Mouse (Mus musculus) forebrain, embryonic 11.5 days (tissue): Measurements from ENCODE around the gene Cers3. TPM values are rescaled to one million over a fixed set of nuclear protein-coding genes. Genes with fewer than 3 reads are reported as not detected.

ENCODE experiments used
- ATAC-seq: fragments of 200-750 bp; cut with Nextera tagmentation; replicated peaks from 2 replicates; pipeline ENCODE4 v1.8.0; 2017; ENCODE audit warnings: moderate TSS enrichment; ENCODE audit not compliant: low FRiP score
- DNase-seq: peaks from one replicate; pipeline ENCODE4 v3.0.0-alpha.2; 2017; ENCODE audit warnings: low spot score
- H3K27ac ChIP-seq: fragments of 300-500 bp; sonication (generic); 2 replicates; pipeline ENCODE4 v1.5.1; 2014; ENCODE audit warnings: low read depth, low read length
- H3K27me3 ChIP-seq: fragments of 300-500 bp; sonication (generic); 2 replicates; pipeline ENCODE4 v1.6.1; 2014; ENCODE audit warnings: mild to moderate bottlenecking, low read length, mixed read lengths; ENCODE audit not compliant: control insufficient read depth, insufficient read depth
- H3K36me3 ChIP-seq: fragments of 300-500 bp; sonication (generic); 2 replicates; pipeline ENCODE4 v1.6.1; 2014; ENCODE audit warnings: mild to moderate bottlenecking, low read length, moderate library complexity, mixed read lengths; ENCODE audit not compliant: control insufficient read depth, insufficient read depth
- H3K4me1 ChIP-seq: fragments of 300-500 bp; sonication (generic); replicated peaks from 2 replicates; pipeline ENCODE4 v1.6.1; 2014; ENCODE audit warnings: low read length, mixed read lengths; ENCODE audit not compliant: control insufficient read depth, insufficient read depth
- H3K4me2 ChIP-seq: fragments of 300-500 bp; sonication (generic); 2 replicates; pipeline ENCODE4 v1.6.1; 2014; ENCODE audit warnings: low read depth, mild to moderate bottlenecking, low read length, moderate library complexity, mixed read lengths; ENCODE audit not compliant: severe bottlenecking
- H3K4me3 ChIP-seq: fragments of 300-500 bp; sonication (generic); 2 replicates; pipeline ENCODE4 v1.5.1; 2014; ENCODE audit warnings: low read depth, low read length
- H3K9ac ChIP-seq: fragments of 300-500 bp; sonication (generic); 2 replicates; pipeline ENCODE4 v1.6.1; 2014; ENCODE audit warnings: low read length
- H3K9me3 ChIP-seq: fragments of 300-500 bp; sonication (generic); 2 replicates; pipeline ENCODE4 v1.6.1; 2016; ENCODE audit warnings: low read length, mixed read lengths; ENCODE audit not compliant: control insufficient read depth
- WGBS: fragments of 180-500 bp; shearing (Covaris S2); extraction: QIAGEN DNeasy Blood & Tissue Kit; methylation state at CpG from one replicate; pipeline ENCODE4 v1.1.7; 2014; 5-methylcytosine and 5-hydroxymethylcytosine counted together
- polyA plus RNA-seq: library from polyadenylated mRNA; unstranded; fragments of >200 nt; fragmentation: Nextera tagmentation; extraction: Ambion mirVana; gene quantifications from 2 replicates; pipeline ENCODE4 v1.2.1, GENCODE M21; 2014

The Cers3 gene
- polyA plus RNA-seq, 1 experiment from 2014 or later: 1.3 TPM

DNA sequence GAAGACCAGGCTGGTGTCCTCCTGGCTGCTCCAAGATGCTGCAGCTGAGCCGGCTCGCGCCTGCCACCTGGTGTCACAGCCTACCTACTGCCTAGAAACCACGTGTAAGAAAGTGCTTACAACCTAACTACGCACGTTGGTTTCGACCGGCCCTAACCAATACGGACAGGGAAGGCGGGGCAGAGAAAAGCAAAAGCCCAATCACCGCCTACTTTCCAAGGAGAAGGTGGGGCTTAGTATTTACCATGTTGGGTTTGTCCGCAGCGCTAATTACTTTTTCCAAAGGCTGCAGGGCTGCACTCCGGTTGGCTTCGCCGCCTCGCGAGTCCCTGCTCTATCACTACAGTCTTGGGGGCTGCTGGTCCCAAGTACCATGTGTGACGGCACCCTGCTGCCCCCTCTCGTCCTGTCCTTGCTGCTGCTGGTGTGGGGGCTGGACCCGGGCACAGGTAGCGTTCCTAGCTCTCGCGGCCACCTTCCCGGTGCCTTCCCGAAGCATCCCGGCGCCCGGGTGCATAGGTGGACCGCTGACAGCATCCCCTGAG, 96.2 kb downstream of the Cers3 start, which contains the start of gene Adamts17:
TSS of gene Adamts17 (plus strand) at position 273 of the 545 bp plus-strand sequence.
- Histone ChIP-seq H3K27me3 (peaks cover 11% of the 10 kb centered on the region; the same call in 1 of the 2 replicates), H3K4me3 (peak within 1 kb of the TSS; percentile 55), H3K36me3 (no peaks in the 10 kb centered on the region), H3K4me2 (peak within 1 kb of the TSS; percentile 100), H3K9ac (peak within 1 kb of the TSS; percentile 48), H3K27ac (no peak within 1 kb of the TSS), H3K9me3 (no peaks in the 10 kb centered on the region), H3K4me1 (peaks cover 4% of the 10 kb centered on the region; the same call in 1 of the 2 replicates)
- DNase-seq: peak; percentile 94
- WGBS: under 1% methylated on average over 30 of the region's 30 CpGs
- ATAC-seq: peak; percentile 98

DNA sequence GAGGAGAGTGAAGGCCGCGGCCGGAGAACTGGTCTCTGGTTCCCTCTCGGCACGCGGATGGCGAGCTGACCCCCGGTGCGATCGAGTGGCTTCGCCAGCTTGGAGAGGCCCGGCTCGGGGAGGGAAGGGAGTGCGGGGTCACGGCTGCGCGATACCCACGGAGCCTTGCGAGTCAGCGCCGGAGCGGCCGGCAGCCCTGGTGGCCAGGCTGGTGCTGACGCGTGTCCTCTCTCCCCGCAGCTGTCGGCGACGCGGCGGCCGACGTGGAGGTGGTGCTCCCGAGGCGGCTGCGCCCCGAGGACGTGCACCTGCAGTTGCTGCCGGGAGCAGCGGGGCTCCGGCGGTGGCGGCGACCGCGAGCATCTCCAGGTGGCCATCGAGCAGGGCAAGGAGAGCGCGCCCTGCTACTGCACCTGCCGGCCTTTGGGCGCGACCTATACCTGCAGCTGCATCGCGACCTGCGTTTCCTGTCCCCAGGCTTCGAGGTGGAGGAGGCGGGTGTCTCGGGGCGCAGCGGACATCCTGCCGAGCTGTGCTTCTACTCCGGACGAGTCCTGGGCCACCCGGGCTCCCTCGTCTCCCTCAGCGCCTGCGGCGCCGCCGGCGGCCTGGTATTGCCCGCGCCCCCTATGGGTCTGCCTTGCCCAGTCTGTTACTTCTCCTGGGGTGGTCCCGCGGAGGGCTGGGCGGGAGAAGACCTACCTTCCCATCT, 96.9 kb downstream of the Cers3 start:
- DNase-seq (peak; percentile 77), ATAC-seq (peak; percentile 60)
- Histone ChIP-seq H3K4me1 (peaks cover 4% of the 10 kb centered on the region; the same call in 1 of the 2 replicates), H3K9me3 (no peaks in the 10 kb centered on the region), H3K27ac (no peak overlapping the region), H3K27me3 (peaks cover 11% of the 10 kb centered on the region; the same call in 1 of the 2 replicates), H3K4me3 (peak overlapping the region; percentile 55), H3K4me2 (peak overlapping the region; percentile 100), H3K36me3 (no peaks in the 10 kb centered on the region), H3K9ac (peak overlapping the region; percentile 48)
- WGBS: under 1% methylated on average over 67 of the region's 76 CpGs

DNA sequence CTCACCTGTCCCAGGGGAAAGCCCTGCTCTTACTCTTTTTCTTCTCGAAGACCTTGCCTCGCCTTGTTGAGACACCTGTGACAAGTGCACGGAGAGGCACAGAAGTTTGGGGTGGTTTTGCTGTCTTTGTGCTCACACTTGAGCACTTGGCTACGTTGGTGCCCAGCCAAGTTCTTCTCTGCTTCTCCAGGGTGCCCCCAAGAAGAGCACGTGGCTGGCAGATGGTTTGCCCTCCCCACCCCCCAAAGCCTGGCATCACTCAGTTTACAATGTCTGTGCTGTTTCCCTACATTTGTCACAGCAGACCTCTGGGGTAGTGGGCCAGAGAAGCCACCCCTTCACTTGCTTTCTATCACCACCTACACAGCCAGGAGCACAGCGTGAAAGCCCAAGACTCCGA, 97.9 kb downstream of the Cers3 start:
- Histone ChIP-seq H3K36me3 (no peaks in the 10 kb centered on the region), H3K4me3 (no peak overlapping the region), H3K9ac (no peak overlapping the region), H3K4me2 (no peak overlapping the region), H3K4me1 (peaks cover 4% of the 10 kb centered on the region; the same call in 1 of the 2 replicates), H3K9me3 (no peaks in the 10 kb centered on the region), H3K27ac (no peak overlapping the region), H3K27me3 (peaks cover 11% of the 10 kb centered on the region; the same call in 1 of the 2 replicates)
- DNase-seq: no peak
- 84% methylated on average over 7 of the region's 7 CpGs for WGBS
- ATAC-seq: no peak

- H3K27ac ChIP-seq: no peak overlapping the region
- H3K4me1 ChIP-seq: peaks cover 4% of the 10 kb centered on the region; the same call in 1 of the 2 replicates
- H3K4me3 ChIP-seq: no peak overlapping the region
- no peaks in the 10 kb centered on the region for H3K9me3 ChIP-seq
- H3K27me3 ChIP-seq: peaks cover 11% of the 10 kb centered on the region; the same call in 1 of the 2 replicates
- no peaks in the 10 kb centered on the region for H3K36me3 ChIP-seq
- H3K9ac ChIP-seq: no peak overlapping the region
- ATAC-seq (no peak), DNase-seq (peak; percentile 80)
- 54% methylated on average over 10 of the region's 10 CpGs for WGBS
- H3K4me2 ChIP-seq: no peak overlapping the region
These were observed 98.7 kb downstream of the Cers3 start for GRCm38 (mm10) chr7:66842021-66842420.

DNA sequence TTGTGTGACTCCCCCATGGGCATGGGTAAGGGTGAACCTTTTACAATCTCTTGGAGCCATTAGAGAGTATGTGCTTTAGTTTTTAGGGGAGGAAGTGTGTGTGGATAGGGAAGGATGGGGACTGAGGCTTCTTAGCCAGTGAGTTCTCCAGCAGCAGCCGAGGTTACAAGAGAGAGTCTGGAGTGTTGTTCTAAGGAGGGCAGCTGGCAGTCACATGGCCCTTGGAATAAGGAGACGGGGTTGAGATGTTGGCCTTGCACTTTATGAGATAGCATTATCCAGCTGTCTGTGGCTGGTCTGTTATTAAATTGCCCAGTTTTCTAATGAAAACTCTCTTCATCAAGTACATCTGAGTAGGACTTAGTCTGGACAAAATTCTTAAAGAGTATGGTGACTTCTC, 100.5 kb downstream of the Cers3 start:
- H3K27ac ChIP-seq: no peak overlapping the region
- H3K36me3 ChIP-seq: no peaks in the 10 kb centered on the region
- no peak overlapping the region for H3K9ac ChIP-seq
- peaks cover 4% of the 10 kb centered on the region; the same call in 1 of the 2 replicates for H3K4me1 ChIP-seq
- 75% methylated on average over 2 of the region's 2 CpGs for WGBS
- DNase-seq: no peak
- ATAC-seq: no peak
- H3K4me2 ChIP-seq: no peak overlapping the region
- no peak overlapping the region for H3K4me3 ChIP-seq
- peaks cover 11% of the 10 kb centered on the region; the same call in 1 of the 2 replicates for H3K27me3 ChIP-seq
- no peaks in the 10 kb centered on the region for H3K9me3 ChIP-seq

DNA sequence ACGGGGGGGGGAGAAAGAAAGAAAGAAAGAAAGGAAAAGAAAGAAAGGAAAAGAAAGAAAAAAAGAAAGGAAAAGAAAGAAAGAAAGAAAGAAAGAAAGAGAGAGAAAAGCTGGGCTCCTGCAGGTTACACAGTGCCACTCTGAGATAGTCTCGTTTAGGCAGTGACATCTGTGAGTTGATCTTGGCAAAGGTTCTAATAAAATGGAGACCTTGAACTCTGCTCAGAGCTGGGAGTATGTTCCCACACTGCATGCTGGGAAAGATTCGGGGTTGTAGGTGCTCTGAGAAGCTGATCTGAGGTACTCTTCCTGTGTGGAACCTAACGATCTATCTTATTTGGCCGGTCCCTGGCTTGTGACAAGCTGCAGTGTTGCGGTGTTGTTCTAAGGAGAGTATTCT, 103.3 kb downstream of the Cers3 start:
- Histone ChIP-seq H3K27me3 (0 out of 2 replicates have a peak, but pooled peaks cover 2% of the 10 kb centered on the region), H3K4me2 (no peak overlapping the region), H3K27ac (no peak overlapping the region), H3K4me3 (no peak overlapping the region), H3K36me3 (no peaks in the 10 kb centered on the region), H3K9me3 (no peaks in the 10 kb centered on the region), H3K4me1 (no peaks in the 10 kb centered on the region), H3K9ac (no peak overlapping the region)
- DNase-seq (no peak), ATAC-seq (no peak)
- 75% methylated on average over 6 of the region's 6 CpGs for WGBS

GRCm38 (mm10) chr7:66847299-66847698, 104.0 kb downstream of the Cers3 start:
- H3K4me2 ChIP-seq: no peak overlapping the region
- ATAC-seq: no peak
- H3K27me3 ChIP-seq: no peaks in the 10 kb centered on the region
- DNase-seq: no peak
- no peak overlapping the region for H3K4me3 ChIP-seq
- no peak overlapping the region for H3K9ac ChIP-seq
- no peaks in the 10 kb centered on the region for H3K9me3 ChIP-seq
- H3K4me1 ChIP-seq: no peaks in the 10 kb centered on the region
- no peak overlapping the region for H3K27ac ChIP-seq
- WGBS: 90% methylated on average over 9 of the region's 9 CpGs
- no peaks in the 10 kb centered on the region for H3K36me3 ChIP-seq

GRCm38 (mm10) chr7:66849316-66849715, 106.0 kb downstream of the Cers3 start:
- DNase-seq: no peak
- WGBS: 88% methylated on average over 6 of the region's 6 CpGs

More at GRCm38 (mm10) chr7:66849316-66849715, 106.0 kb downstream of the Cers3 start:
- Histone ChIP-seq H3K9ac (no peak overlapping the region), H3K36me3 (no peaks in the 10 kb centered on the region), H3K9me3 (no peaks in the 10 kb centered on the region), H3K4me1 (no peaks in the 10 kb centered on the region), H3K4me2 (no peak overlapping the region), H3K27me3 (no peaks in the 10 kb centered on the region), H3K4me3 (no peak overlapping the region), H3K27ac (no peak overlapping the region)
- ATAC-seq: no peak
